Mouse (Mus musculus) lung, postnatal 10 days (tissue): ENCODE measurements at regions not wholly inside any gene's neighbourhood (a gene's known extent, or its start where the extent isn't known, plus 50 kb on each side); places are given as distances from the start of the nearest gene placed in this dataset.
"Not testable (repeated sequence)": the region's sequence is repeated elsewhere in the genome, so short reads cannot be mapped to it uniquely, and the experiment has no call there.

Experiments
- DNase-seq: peaks from one replicate; pipeline ENCODE4 v3.0.0; 2021

DNA sequence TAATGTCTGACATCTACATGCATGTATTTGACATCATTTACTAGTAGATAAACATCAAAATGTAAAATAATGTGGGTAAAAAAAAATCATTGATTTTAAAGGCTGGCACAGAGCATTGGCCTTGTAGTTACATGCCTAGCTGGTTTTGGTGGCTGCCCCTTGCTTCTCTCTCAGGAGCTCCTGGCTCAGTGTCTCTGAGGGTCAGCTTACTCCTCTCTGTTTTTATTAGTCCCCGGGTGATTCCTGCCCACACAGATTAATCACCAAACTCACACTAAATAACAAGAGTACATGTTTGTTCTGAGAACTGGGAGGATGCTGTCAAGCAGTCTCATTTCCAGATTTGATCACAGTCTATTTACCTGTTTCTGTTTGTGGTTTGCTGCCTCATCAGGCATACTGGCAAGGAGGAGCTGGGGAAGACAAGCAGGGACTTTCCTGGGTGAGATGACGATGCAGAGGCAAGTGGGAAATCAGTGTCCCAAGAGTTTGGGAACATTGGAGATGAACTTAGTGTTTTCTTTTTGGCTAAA is 422.7 kb upstream of the Htr2a start:
- no peak for DNase-seq

DNA sequence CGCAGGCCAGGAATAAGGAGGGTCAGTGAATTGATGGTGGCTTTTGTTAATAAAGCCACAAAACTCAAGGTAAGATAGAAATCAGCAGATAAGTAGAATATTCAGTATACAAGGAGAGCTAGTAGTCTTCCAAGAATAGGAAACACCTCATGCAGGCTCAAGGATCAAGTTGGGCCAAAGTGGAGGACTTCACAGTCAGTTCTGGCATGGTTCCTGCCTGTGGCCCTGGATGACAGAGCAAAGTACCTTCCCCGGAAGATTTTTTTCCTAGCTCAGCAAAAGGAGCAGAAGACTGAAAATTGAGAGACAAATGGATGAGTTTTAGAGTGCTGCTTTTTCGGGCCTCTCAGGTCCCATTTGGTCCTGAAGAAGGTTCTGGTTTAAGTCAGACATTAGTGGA is 420.9 kb upstream of the Htr2a start:
- no peak for DNase-seq

DNA sequence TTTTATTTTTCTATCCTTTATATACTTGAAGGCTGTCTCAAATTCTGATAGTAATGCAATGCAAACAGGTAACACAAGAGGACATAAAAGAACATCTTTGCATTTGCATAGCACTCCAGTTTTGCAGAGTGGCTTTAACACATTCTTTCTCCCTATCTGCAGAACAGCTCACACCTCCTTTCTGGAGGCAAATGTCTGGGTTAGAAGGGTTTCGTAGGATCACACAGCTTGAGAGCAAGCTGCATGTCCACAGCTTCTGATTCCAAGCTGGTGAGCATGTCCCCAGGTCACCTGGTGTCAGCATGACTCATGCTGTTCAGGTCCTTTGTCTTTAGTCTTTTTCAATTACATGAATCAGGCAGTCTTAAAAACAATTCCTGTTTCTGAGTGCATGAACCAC is 418.5 kb upstream of the Htr2a start:
- DNase-seq: no peak

DNA sequence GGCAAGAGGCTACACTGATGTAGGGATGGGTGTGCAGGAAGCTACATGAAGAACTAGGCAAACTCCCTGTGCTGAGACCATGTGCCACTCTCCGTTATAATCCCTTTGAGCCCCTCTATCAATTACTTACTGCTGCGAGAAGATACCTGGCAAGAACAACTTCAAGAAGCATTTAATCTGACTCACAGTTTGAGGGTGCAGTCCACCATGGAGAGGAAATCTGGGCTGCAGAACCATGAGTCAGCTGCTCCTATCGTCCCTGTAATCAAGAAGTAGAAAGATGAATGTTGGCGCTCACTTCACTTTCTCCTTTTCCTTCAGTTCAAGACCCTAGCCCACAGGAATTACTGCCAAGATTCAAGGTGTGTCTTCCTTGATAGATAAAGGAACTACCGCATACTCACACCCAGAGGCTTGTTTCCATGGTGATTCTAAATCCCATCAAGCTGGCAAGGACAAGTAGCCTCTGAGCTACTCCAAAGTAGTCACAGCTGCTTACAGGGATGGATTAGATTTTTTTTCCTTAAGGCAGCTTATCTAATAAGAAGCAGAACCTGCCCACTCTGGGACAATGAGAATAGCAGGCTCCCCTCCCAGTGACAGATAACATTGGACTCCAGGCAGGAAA is 411.0 kb upstream of the Htr2a start:
- no peak for DNase-seq

DNA sequence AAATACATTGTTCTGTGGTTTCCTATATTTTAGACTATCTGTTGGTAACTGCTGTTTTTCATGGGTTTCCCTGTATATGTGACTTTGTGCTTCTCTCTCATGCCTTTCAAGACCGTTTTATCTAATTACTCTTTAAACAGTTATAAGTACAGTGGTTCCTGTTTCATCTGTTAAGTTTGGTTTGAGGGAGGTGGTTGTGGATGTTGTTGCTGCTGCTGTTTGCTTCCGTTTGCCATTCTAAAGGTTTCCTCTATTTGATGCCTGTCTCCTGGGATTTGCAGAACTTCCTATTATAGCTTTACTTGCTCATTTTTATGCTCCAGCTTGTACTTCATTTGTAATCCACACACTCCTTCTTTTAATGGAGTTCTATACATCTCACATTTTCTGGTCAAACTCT is 400.4 kb upstream of the Htr2a start:
- DNase-seq: no peak

DNA sequence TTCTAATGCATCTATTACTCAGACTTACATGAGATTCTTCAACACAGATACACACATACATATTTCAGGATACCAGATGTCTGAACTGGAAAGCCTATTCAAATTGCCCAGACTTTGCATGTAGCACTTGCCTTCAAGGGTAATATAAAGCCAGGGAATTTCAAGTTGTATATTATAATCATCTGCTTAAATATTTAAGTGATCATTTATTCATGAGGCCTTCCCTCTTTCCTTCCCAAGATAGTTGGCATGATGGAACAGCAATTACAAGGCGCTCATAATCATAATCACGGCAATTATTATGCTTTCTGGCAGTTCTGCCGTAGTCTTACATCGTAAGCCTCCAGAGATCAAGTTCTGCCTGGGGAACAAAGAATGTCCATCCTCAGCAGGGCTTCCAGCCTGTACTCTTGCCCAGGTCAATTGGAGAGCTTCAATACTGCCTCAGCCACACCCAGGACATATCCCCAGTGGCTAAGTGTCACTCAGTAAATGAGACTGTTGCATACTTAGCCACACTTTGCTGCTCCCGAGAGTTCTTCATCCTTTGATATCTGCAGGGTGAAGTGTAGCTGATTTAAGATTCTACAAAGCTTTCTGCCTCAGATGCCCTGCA is 391.3 kb upstream of the Htr2a start:
- no peak for DNase-seq

DNA sequence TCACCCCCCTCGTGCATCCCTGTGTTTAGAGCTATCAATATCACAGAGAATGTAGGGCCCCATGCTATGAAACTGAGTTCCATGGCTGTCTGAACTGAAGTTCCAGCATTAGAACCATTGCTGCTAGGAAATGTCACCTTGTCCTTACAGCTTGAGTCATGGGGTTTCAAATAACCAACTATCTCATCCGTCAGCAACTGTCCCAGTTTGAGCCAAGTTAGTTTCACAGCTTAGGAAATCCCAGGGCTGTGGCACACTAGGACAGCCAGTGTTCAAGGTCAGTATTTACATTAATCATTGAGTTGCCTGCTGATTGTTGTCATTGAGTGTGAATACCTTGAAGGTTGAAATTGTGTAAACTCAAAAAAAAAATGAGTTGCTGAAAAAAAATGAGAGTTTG is 390.6 kb upstream of the Htr2a start:
- DNase-seq: no peak

DNA sequence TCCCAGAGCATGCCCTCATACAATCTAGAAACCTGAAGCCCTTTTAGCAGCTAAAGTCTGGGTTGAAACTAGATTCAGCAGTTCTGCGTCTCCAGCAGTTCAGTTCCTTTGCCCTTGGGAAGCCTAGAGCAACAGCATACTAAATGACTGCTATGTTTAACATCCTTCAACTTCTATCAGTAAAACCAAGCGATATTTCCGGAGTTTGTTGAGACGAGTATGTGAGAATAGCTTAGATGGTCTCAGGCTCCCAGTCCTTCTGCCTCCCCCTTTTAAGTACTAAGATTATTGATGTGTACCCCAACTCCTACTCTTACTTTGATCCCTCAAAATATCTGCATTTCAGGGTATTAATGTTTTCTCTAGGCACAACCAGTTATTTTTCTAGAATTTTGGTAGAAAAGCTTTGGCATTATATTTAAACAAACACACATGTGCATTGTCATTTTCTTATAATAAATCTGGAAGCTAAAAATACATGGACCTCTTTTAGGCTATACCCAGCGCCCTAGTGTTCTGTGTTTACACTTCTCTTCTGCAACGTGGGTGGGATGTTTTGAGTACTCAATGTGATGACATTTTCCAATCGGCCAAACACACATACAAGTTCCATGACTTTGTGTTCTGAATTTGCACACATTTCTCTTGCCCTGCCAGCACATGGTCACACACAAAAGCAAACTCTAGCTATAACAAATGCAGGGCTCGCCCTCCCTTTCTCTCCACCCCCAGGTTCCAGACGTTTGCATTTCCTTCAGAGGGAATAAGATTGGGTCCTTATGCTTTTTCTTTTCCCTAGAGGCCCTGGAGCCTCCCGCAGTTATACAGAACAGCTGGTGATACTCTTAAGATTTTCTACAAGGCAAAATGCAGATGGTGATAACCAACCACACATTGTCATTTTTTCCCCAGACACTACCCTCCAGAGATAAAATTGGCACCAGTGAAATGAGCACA is 388.2 kb upstream of the Htr2a start:
- DNase-seq: peak; percentile 17

DNA sequence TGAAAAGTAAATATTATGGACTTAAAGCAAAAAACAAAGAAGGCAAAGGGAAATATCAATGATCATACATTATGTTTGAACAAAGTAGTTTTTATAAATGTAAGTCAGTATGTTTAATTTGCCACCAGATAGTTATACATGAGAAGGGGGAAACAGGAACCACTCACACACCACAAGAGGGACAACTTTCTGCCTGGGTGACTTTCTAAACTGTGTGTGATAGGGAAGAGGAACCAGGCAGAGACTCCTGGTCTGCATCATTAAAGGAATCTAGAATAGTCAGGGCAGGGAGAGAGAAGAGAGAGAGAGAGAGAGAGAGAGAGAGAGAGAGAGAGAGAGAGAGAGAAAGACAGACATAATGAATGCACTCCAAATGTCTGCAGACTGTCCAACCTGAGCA is 385.6 kb upstream of the Htr2a start:
- DNase-seq: no peak

DNA sequence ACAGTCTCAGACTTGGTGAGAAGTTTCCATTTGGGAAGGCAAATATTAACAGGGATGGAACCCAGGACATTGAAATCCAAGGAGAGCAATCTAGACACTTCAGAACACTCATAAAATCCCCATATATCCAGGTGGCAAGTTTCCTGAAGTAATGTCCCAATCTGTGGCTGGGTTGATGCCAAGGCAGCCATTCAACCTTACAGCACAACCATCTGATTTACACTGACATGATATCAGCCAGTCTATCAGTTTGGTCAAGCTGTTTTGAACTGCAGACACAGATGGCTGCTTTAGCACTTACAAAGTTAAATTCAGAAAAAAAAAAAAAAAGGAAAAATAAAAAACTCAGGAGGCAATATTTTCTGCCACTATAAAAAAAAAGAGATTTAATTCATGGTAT is 381.2 kb upstream of the Htr2a start:
- DNase-seq: no peak

DNA sequence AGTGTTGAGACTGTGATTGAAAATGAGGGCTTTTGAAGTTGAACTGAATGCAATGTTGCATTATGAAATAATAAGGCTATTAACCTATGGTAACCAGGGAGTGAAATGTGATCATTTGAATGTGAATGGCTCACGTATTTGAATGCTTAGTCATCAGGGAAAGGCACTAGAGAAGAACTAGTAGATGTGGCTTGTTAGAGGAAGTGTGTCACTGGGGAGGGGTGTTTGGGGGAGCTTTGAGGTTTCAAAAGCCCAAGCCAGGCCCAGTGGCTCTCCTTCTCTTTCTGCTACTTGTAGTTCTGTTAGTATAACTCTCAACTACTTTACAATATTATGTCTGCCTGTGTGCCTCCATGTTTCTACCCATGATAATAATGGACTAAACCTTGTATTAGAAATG is 373.6 kb upstream of the Htr2a start:
- DNase-seq: no peak

DNA sequence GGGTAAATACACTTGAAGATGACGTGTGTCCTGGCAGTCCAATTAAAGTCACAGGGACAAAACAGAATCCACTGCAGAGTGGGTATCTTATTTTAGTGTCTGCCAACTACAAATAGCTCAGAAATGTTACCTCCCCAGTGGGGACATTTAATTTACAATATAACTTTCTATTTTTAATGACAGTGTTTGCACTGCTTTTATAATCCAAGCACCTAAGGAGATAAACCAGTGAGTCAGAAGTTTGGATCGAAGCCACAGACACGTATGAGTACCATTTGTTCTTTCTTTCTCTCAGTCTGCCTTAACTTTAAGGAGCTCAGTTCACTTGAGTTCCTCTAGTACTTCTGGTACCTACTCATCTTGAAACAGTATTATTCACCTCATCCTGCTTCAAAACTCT is 346.1 kb upstream of the Htr2a start:
- no peak for DNase-seq

DNA sequence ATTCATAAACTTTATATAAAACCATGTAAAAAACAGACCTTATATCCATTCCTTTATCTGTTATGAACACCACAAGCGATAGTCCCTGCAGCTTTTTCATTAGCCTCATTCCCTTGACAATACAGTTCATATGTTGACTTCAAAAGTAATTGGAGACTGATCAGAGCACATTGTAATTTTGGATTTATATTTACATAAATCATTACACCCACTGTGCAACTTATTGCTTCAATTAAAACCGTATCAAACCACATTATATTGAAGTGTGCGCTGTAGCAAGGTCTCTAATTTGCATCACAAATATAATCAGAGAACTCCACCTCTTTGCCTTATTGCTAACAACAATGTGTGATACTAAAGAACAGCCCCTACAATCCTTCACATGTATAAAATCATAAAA is 336.2 kb upstream of the Htr2a start:
- no peak for DNase-seq

DNA sequence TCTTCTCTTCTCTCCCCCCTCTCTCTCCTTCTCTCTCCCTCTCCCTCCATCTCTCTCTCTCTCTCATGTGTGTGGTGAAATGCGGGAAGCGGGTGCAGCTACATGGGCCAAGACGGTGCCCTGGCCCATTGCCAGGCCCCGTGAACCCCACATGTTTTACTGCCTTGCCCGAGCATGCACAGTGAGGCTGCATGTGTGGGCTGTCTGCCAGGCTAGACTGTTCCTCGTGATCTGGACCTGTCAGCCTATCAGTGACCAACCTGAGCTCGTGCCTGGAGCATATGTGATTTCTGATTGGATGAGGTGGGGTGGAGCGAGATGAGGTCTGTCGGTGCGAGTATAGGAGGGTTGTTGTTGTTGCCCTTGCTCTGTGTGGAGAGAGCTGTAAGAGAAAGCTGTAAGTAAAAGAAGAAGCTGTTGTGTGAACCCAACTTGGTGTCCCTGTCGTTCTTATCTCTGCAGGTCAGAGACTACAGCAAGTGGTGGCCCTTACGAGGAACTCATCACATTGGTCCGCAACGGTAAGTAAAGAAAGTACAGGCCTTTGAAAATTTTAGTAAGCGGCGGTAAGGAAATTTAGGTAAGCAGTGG is 333.8 kb upstream of the Htr2a start:
- no peak for DNase-seq

DNA sequence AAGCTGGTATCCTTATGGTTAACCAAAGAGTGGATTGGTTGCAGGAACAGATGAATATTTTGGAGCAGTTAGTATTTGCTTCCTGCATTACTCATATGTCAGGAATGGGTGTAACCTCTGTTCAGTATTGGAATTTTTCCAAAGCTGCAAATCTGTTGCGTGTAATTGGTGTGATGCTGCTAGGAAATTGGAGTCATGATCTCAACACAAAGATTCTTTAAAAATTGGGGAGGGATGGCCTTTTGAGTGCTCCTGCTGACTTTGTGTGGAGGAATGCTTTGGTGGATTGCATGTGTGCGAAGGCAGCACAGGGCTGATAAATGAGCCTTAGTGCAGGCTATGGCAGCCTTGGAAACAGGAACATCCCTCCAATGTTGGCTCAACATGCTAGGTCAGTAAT is 331.2 kb upstream of the Htr2a start:
- not testable (repeated sequence) for DNase-seq

DNA sequence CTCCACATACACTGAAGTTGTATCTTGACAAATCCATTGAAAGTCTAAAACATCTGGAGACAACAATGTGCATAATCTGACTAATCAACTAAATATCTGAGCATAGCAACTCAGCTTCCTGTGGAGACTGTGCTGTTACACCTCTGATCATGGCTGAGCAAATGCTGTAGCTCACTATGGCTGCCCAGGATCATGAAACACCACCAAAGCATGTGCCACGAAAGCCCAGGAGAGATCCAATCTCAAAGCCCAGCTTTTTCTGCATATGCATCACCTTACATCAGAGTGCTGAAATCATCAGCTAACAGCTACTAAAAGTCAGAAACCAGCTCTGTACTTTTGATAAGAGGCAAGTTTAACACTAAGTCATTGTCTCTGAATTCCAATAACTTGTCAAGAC is 313.3 kb upstream of the Htr2a start:
- DNase-seq: no peak

DNA sequence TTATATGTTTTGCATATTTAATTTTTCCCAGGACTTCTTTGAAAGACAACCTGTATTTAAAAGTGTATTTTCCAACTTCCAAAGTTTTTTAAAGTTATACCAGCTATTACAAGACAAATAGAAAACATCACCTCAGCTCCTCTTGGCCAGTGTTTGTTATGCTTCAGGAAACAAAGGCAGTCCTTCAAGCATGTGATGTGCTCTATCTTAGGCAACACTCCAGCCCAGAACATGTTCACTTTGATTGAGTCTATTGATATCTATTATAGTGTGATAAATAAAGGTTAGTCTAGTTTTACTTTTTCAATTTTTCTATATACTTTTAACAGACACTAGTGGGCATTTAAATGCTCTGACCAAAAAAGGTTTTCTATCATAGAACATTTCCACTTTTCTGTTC is 289.9 kb upstream of the Htr2a start:
- DNase-seq: no peak

DNA sequence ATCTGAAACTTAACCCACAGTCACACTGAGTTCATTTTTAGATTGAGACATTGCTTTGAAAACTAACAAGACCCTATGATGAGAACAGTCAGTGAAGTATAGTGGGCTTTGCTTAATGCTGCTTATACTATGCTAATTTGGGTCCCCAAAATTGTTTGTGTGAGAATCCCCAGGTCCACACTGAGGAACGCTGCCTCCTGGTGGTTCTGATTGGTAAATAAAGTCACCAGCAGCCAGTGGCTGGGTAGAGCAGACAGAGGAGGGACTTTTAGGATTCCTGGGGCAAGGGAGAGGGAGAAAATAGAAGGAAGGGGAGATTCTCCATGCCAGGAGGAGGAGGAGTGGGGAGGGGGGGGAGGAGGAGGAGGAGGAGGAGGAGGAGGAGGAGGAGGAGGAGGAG is 288.4 kb upstream of the Htr2a start:
- DNase-seq: peak; percentile 12

DNA sequence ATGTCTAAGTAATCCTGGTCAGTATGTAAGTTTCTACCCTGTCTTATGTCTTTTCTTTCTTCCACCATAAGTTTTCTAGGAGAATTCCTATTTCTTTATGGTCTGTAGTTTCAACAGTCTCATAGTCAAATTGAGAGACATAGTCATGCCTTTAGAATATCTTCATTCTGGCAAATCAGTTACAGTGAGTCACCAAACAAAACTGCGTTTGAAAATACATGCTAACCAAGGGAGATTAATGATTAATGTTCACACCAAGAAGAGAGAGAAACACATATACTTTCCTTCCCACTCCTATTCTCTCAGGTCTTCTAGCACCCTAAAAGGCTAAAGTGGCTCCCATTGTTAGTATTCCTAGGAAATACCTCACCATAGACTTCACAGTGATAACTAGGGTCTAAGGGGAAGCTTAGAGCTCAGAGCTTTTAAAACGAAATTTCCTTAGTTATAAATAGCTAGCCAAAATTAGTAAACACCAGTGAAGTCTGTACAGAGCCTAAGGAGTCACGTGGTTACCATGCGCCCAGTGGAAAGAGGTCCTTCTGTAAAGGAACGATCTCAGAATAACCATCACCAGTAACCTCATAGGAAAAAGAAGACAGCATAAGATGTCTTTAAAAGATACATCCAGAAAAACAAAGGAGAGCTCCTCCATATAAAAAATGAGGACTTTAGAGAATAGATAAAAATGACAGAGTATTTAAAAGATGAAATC is 281.8 kb upstream of the Htr2a start:
- DNase-seq: no peak

DNA sequence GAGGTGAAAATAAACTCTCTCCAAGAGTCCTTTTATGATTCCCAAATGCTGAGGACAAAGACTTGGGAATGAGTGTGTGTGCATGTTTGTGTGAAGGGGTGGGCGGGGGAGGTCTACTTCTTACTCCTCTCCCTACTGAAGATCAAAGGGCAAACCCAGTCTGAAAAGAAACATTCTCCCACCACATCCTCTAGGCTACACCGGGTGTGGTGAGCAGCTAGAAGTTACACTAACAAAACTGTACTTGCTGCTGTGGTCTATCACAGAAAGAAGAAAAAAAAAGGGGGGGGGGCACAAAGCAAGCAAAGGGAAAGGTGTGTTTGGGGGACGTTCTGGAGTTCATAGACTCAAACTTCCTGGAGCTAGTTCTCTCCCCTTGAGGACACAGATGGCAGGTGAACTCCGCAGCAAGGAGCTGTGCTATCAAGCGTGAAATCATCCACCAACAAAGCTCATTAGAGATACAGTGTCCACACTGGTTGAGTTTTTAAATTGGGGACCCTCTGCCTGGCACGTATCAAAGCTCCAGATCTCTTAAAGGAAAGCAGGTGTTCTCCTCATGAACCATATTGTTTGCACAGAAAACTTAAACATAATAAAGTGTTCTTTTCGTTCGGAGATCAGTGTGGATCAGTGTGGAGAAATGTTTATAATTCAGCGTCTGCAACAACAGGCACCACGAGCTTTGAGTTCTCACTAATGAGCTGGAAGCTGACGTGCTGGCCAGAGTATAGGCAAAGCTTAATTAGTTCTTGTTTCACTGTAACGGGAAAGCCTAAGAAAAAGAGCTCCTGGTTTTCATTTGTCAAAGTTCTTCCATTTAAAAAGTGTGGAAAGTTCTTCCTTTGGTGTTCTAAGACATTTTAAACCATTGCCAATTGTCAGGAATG is 280.7 kb upstream of the Htr2a start:
- no peak for DNase-seq

DNA sequence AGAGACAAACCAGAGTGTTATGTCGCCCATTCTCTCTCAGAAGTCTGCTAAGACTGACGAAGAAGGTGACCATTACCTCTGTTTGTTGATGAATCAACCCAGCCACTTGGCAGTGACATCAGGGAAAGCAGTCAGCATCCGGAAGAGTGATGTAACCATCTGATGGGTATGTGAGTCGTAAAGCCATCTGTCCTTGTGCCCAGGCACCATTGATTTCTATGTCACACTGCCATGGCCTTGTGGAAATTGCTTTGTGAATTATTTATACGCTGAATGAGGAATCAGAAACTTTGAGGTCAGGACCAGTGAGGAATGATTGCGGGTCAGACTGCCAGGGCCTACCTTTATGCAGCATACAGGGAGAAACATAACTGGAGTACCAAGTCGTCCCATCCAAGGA is 256.2 kb upstream of the Htr2a start:
- no peak for DNase-seq

DNA sequence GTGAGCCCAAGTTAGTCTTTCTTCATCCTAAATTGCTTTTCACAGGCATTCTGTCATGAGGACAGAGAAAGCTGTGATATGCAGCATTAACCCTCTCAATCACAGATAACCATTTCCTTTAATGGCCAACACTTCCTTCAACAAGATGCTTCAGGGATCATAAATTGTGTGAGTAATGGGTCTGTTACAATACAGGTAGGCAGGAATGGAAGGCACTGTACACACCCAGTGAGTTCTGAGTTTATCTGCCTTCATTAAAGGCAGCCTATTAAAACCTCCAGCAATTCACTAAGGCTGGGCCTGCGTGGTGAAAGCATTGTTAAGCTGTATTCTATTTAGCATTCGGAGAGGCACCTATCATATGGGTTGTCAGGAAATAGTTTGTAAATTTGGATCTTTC is 248.2 kb upstream of the Htr2a start:
- DNase-seq: no peak
